Mouse (Mus musculus) left cerebral cortex, adult 11 months (tissue): ENCODE data around the gene Rnd3.

Source experiments
- DNase-seq: peaks from one replicate; pipeline ENCODE4 v3.0.0; 2022; ENCODE audit warnings: low spot score

Rnd3 gene

DNA sequence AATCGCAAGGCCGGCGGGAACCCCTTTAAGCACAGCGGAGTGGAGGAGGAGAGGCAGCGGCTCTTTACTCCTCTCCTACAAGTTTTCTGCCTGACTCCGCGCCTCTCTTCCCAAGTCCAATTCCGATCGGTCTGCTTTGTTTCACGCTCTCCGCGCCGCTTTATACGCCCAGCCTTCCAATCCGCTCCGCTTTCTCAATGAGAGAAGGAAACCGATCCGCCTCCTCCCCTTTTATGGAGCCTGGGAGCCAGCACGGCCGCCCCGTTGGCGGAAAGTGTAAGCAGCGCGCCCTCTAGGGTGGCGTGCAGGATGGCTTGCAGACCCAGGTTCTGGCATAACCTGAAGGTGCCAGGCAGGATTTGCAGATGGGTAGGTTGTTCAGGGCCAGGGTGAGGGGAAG is at the start of gene Rnd3:
Gene Rnd3 (minus strand): TSS at position 137 of the 400 bp plus-strand sequence.
- peak; percentile 83 for DNase-seq

DNA sequence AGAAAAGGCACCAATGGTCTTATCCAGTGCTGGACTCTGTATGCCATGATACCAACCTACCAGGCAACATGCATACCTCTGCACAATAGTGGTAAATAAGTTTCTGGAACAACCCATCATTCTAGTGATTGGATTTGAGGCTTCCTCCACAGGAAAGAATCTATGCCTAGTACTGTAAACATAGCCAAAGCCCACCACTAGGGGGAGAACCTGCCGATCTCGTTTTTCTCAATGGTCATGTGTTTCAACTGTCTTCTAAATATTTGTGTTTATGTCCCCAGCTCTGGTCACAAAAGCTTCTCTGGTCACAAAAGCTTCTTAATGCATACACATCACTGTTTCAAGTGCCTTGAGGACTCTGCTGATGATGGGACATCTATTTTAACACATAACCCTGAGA is 43.4 kb upstream of the Rnd3 start:
- DNase-seq = no peak

DNA sequence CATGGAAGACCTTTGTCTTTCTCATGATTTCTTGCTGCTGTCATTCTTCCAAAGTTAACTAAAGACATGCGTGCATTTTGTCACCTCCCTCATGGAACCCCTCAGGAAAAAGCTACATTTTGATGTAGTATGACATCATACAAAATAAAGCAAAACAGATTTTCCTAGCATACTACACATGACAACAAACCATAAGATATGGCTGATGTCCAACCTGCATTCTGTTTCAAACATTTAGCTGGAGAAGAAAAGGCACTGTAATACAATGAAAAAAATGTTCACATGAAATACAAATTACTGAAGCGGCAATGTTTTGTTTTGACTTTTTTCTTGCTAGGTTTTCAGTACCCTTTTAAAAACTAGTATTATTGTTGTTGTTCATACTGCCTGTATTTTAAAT is 36.9 kb upstream of the Rnd3 start:
- no peak for DNase-seq

DNA sequence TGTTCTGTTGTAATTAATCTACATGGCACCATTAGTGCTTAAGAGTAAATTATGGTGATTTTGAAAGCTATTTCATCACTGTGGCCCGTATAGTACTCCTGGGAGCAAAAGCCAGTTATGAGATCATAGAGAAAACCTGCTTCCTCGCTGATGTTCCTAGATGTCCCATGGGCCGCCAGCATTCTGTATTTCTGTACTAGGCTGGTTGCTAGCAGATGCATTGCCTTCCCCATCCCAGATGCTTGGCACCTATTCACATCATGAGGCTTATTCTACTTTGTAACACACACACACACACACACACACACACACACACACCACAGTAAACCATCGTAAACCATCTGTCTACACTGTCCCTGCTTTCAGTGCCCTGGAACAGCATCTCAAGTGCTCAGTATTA is 34.1 kb upstream of the Rnd3 start:
- no peak for DNase-seq

DNA sequence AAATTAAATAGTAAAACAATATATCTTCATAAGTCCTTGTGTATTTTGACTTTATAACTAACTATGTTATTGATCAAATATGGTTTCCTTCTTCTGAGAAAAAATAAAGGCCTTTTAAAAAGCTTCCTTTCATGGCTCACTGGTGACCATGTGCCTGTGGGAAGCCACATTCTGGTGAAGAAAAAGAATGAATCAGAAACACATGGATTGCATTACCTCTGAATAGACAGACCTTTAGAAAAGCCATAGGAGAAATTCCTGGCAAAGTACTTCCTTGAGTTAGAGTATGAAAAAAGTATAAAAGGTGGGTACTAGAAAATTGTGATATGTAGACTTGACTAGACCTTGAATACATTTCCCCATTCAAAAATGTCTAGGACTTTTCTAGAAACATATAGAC is 32.5 kb upstream of the Rnd3 start:
- DNase-seq = no peak

DNA sequence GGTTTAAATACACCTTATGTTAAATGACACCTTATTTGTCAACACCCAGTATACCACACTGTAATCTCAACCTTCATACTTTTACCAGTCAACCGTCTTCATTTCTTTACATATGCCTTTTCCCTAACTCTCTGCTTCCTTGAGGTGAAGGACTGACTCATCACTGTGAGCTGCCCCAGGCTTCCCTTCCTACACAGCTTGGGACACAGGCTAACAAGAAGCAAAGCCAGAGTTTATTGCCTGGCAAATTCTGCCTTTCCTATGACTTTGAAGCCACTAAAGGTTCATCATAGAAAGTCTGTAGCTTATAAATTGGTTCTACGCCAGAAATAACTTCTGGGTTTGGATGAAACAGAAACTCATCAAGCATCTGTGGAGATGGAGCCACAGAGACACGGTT is 30.2 kb upstream of the Rnd3 start:
- no peak for DNase-seq

DNA sequence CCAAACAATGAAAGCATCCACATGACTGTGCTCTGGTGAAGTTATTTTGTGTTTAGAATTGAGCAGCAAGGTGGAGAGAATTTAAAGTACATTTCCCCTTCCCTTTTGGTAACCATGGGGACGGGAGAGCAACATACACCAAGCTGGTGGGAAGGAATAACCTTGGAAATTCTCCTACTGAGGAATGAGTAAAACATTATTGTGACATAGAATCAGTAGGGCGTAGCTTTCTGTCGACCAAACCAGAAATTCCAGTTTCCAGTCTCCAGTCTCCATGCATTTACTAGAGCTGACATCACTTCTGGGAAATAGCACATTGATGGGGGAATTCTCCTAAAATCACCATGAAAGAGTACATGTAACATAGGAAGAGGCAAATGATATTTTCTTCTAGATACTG is 28.7 kb upstream of the Rnd3 start:
- no peak for DNase-seq

DNA sequence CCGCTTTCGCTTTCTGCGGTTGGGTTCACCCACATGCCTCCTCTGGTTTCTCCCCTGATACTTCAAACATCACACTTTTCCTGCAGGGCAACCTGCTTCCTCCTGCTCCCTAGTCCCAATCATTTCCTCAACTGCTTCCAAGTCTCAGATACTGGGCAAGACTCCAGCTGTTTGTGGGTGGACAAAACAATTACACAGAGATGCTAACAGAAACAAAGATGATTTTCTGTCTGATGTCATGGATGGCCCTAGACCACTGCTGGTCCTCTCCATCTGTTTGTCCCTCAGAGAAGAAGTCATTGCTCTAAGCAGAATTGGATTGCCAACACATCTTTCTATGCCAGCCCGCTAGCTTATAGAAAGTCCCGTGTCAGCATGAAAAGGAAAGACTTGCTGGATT is 26.4 kb upstream of the Rnd3 start:
- DNase-seq = no peak

DNA sequence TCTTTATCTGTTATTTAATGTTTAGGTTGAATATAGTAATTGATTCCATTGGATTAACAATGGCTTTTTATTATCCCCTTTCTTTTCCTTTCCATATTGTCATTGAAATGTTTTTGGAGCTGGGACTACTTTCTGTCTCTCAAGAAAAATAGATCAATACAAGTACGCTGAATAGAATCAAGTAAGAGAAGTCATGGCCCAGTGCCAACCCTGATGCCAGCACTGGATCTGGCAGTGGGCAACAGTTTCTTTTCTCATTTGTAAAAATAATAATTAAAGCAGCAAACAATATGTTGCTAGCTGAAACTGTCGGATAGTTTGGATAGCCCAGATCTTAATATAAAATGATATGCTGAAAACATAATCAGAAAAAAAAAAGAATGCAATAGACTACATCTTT is 12.2 kb upstream of the Rnd3 start:
- DNase-seq = no peak

DNA sequence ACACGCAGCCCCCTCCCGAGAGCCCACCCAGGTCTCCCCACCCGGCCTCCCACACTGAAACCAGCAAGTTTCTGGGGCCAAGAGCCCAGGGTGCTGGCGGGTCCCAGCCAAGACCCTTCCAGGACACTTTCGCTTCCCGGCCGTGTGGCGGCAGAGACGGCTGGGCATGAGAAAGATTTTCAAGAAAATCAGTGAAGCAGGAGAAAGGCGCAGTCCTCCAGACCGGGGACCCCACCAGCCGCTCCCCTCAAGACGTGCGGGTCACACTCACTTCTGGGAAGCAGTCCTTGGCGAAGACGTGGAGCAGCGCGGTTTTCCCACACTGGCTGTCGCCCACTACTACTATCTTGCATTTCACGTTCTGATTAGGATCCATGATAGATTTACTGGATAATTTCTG is 457 bp downstream of the Rnd3 start:
- DNase-seq = no peak

DNA sequence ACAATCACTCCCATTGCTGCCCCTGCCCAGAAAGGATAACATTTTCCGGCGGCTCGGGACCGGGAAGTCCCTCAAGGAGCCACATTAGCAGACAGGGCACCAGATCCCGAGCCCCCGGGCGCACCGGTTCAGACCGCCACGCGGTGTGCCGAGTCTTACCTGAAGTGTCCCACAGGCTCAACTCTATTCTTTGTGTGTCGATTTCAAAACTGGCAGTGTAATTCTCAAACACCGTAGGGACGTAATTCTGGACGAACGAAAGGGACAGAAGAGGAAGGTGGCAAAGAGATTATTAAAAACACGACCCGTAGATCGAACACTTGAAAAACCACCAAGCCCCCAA is 875 bp downstream of the Rnd3 start:
- DNase-seq = peak; percentile 30

DNA sequence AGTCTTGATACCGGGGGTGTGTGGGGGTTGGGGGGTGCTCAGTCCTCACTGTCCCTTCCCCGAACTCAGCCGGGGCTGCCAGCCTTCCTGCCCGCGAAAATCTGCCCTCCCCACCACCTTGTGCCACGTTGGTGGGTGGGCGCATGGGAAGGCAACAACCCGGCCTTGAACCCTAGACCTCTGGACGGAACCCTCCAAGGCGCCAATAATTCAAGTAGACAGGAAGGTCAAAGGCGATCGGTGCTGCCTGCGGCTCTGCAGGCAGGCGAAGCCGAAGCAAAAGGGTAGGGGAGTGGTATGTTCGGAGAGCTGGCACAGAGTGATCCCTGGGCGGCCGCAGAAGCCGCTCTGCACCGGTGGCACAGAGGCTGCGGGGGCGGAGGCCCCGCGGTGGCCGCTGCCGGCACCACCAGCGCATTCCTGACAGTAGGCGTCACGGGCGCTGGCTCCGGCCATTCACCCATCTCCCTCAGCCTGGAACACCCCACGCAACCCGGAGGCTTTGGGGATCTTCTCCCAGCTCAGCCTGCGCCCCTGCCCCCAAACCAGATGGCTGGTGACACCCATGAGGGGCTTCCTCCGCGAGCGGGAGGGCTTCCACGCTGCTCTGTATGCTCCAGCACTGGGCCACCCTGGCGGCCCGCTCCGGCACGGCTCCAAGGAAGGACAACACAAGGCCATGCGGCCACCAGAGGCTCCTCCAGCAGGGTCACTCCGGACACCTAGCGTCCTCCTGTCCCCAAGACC is 1.4 kb downstream of the Rnd3 start:
- peak; percentile 31 for DNase-seq

DNA sequence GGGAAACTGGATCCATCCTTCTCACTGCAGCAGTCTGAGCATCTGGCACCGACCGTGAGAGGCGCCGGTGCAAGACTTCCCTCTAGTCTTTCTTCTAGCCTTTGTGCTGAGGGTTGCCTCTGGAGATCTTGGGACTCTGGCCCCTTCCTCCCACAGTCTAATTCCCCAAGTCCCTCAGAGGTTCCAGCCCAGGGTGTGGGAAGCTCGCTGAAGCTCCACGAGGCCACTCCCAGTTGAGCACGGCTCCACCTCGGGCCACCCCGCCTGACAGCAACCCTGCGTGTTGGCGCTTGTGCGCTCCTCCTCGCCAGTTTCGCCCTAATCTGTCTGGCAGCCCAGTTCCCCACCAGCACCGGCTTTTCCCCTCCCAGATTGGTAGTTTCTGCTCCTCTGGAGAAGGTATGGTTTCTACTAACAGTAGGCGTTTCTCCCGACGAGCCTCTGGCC is 2.0 kb downstream of the Rnd3 start:
- peak; percentile 53 for DNase-seq

DNA sequence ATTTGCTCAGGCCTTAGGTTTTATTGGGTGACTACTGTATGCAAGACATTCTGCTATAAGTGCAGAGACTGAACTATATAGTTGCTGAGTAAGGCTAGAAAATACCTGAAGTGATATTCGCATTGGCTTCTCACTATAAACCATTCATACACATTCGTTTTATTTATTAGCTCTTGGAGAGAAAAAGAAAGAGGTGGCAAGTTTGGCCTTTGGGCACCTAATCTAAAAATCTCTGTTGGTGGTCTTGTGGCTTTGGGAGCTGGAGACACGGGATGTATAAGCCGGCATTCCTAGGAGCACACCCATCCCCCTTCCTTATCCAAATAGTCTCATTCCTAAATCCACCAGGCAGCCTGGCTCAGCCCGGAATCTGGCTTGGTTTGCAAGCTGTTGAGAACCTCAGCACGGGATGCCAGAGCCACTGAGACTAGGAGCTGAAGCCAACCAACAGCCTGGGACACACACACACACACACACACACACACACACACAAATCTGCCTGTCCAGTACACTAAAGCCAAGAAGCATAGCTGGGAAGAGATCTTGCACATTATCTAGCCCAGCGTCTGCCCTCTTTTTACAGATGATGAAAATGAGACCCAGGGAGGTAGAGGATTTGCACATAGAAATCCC is 3.0 kb downstream of the Rnd3 start:
- peak; percentile 39 for DNase-seq

DNA sequence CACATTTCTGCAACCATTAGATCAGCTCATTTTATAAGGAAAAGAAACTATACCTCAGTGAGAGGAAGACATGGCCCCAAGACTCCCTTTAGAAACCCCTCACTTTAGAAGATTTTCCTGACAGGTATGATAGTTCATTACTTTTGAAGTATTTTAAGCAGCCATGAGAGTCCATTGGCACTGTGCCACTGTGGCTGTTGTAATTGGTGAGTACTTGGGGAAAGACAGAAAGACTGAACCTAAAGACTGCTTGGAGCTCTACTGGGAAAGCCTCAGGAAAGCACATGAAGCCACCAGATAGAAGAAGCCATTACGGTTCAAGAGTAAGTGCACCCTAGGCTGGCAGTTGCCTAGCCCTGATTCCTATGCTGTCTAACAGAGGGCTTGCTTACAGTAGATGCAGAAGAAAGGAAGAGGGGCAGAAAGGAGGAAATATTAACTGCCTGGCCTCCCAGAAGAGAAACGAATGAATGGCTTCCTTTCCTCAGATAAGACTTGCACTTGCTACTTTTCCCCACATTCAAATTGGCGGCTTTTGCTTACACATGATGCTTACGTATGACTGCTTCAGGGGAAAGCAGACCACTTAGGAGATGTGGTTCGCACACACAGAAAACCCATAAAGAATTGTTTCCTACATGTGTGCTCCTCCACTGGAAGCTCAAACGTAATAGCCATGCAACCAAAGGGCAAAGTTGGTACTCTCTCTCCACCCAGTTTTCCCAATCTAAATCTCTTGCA is 4.4 kb downstream of the Rnd3 start:
- DNase-seq = no peak

DNA sequence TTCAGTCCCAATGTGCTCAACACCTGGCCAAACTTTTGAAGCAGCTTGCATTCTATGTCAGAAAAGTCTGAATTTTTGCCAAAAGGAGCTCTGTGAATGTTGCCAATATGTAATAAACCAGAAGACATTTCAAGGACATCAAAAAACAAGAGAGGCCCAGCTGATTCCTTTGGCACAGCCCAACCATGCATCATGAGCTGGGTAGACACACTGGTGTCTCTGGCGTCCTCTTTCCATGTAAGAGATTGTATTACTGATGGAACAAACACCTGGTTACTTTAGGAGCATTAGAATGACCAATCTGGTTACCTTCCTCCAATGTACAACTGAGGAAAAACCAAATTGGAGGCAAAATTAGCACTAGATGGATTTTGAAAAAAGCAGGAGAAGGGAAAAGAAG is 6.5 kb downstream of the Rnd3 start:
- no peak for DNase-seq

DNA sequence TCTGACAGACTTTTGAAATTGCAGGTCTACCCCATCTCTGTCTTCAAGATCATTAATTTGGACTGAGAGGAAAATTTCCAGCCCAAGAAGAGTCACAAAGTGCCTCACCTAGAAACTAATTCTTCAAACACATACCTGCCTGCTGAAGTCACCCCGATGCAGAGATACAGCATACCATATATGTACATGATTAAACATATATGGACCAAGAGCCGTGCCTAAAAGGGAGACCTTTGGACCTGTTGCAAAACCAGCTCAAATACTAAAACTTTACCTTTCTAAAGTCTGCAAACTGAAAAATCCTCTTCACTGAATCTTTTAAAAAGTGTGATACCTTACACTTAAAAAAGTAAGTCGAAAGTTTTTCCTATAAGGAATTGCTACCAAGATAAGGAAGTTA is 7.6 kb downstream of the Rnd3 start:
- DNase-seq = no peak

DNA sequence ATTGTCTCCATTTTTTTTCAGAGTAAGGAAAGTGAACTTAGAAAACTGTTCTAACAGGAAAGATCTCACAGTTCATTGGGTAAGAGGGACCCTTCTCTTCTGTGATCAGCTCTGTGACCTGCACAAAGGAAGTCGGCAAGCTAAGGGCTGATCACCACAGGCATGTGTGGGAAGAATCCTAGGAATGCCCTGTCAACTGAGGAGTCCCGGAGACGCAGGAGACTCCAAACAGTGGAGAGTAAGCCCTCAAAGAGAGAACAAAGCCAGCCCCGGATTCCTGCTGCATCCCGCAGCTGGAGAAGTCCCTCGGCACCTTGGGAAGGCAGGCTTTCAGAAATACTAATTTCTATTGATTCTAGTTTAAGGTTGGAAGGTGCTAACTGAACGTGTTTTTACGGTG is 8.4 kb downstream of the Rnd3 start:
- DNase-seq = no peak

DNA sequence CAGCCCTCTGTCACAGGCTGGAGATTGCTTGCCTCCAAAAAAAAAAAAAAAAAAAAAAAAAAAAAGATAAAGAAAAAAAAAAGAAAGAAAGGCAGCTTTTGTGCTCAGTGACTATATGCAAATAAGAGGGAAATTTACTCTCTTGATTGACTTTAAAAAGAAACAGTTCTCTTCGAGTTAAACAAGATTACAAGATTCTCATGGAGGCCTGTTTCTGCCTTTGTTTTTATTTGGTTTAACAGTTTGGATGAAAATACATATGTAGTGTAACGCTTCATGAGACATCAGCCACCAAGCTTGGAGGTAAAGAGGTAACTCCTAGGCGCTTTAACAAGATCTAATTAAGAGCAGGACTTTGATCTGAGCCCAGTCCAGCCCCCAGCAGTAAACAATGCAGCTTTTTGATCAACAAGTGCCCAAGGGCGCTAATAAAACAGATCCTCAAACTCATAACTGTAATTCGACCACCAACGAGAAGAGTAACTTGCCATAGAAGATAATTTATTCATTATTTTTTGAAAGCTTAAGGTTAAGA is 8.9 kb downstream of the Rnd3 start:
- DNase-seq = no peak

DNA sequence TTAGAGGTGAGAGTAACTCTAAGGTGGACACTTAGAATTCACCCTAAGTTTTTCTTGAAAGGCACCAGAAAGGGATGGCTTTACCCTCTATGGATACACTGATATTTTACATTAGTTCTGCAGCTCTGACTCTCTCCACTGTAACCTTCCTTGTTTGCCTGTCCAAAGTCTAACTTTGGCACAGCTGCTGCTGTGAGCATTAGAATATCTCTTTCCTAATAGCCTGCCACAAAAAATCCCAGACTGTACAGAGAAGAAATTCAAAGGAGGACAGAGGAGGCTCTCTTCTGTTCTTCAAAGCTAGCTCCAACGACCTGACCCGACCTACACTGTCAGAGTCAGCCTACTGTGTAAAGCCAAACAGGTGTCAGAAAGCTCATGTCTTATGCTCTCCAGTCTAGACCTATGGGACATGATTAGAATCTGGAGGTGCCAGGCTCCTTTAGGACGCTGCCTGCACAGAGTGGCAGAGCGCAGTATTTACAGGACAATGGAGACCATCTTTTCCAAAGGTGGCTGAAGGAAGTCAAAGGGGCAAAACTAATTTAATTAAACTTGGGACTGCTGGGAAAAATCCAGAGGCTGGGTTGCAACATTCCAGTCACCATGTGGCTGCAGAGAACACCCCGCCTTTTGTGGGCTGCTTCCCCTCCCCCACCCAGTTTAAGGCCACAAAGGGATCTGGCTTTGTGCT is 9.5 kb downstream of the Rnd3 start:
- DNase-seq = no peak

DNA sequence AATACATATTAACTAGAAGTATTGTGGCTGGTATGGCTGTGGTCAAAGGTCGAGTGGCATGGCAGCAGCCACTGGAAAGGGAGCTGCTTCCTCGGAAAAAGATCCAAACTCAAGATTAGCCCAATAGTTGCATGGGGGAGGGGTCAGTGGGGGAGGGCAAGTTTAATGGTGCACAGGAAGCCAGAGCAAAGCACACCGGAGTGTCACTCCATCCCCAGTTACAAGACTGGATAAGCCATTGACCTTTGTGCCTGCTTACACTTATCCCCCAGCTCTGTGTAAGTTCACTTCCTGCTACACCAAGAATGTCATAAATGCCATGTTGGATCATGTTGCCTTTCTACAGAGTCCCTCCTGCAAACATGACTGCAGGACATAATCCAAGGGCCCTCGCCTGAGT is 11.2 kb downstream of the Rnd3 start:
- no peak for DNase-seq

DNA sequence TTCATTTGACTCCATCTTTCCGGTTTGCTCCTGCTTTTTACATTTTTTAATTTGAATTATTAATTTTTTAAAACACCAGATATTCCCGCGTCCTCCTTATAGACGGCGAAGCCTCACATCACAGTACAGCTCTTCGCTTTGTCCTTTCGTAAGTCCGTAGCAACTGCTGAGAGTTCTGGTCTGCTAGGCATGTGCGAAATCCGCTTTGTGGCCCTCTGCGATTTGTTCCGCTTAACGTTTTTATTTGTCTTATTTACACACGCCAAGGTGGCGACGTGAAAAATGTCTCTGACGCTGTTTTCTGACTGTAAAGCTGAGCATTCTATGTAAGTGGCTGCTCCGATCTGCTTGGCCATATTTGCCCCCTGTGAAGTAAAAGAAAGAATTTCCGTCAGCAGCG is 16.7 kb downstream of the Rnd3 start:
- DNase-seq = no peak

DNA sequence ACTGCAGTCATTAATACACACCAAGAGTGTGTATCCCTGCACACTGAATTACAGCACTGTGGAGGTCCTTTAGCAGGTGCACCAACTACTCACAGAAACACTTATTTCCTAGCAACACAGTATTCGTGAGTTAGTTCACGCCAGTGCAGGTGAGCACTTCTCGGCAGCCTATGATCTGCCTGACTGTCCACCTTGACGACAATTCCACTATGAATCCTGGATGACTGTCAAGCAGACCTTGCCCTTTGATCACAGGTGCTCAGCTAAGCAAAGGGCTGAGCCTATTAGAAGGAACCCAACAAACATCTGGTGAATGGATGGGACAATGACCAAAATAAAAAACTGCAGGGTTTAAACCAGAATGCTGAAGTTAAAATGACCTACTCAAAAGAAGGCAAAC is 20.8 kb downstream of the Rnd3 start:
- DNase-seq = no peak
